Mouse (Mus musculus) heart, embryonic 12.5 days (tissue): Measurements from ENCODE around the gene Fbxo22. TPM values are rescaled to one million over a fixed set of nuclear protein-coding genes. Genes with fewer than 3 reads are reported as not detected.

ENCODE experiments used
- ATAC-seq: fragments of 200-750 bp; cut with Nextera tagmentation; 2 replicates; pipeline ENCODE4 v1.8.0; 2017; ENCODE audit warnings: moderate TSS enrichment, moderate library complexity; ENCODE audit not compliant: insufficient number of reproducible peaks, low FRiP score
- H3K27ac ChIP-seq: fragments of 300-500 bp; sonication (generic); 2 replicates; pipeline ENCODE4 v1.5.1; 2016; ENCODE audit warnings: mild to moderate bottlenecking, moderate library complexity; ENCODE audit not compliant: poor library complexity, severe bottlenecking
- H3K27me3 ChIP-seq: fragments of 300-500 bp; sonication (generic); replicated peaks from 2 replicates; pipeline ENCODE4 v1.6.1; 2016; ENCODE audit warnings: mild to moderate bottlenecking, moderate library complexity
- H3K36me3 ChIP-seq: fragments of 300-500 bp; sonication (generic); 2 replicates; pipeline ENCODE4 v1.6.1; 2016; ENCODE audit warnings: mild to moderate bottlenecking, moderate library complexity
- H3K4me1 ChIP-seq: fragments of 300-500 bp; sonication (generic); replicated peaks from 2 replicates; pipeline ENCODE4 v1.6.1; 2016; ENCODE audit warnings: mild to moderate bottlenecking
- H3K4me2 ChIP-seq: fragments of 300-500 bp; sonication (generic); 2 replicates; pipeline ENCODE4 v1.6.1; 2016; ENCODE audit warnings: mild to moderate bottlenecking, moderate library complexity
- H3K4me3 ChIP-seq: fragments of 300-500 bp; sonication (generic); 2 replicates; pipeline ENCODE4 v1.5.1; 2016; ENCODE audit warnings: mild to moderate bottlenecking
- H3K9ac ChIP-seq: fragments of 300-500 bp; sonication (generic); 2 replicates; pipeline ENCODE4 v1.6.1; 2016; ENCODE audit warnings: mild to moderate bottlenecking, moderate library complexity
- H3K9me3 ChIP-seq: fragments of 300-500 bp; sonication (generic); replicated peaks from 2 replicates; pipeline ENCODE4 v1.6.1; 2016; ENCODE audit warnings: mild to moderate bottlenecking, moderate library complexity
- WGBS: fragments of 180-500 bp; shearing (Covaris S2); methylation state at CpG from one replicate; pipeline ENCODE4 v1.1.7; 2016; 5-methylcytosine and 5-hydroxymethylcytosine counted together
- polyA plus RNA-seq: library from polyadenylated mRNA; unstranded; fragments of >200 nt; fragmentation: Nextera tagmentation; extraction: Ambion mirVana; gene quantifications from 2 replicates; pipeline ENCODE4 v1.2.1, GENCODE M21; 2016

The Fbxo22 gene
- polyA plus RNA-seq: 67.2 and 70.9 TPM in 2 replicates

- Histone ChIP-seq H3K27ac (peak within 1 kb of the TSS; percentile 88), H3K9me3 (no peaks in the 10 kb centered on the region), H3K4me3 (peak within 1 kb of the TSS; percentile 80), H3K9ac (peak within 1 kb of the TSS; percentile 92), H3K27me3 (no peaks in the 10 kb centered on the region), H3K4me2 (peak within 1 kb of the TSS; percentile 88), H3K36me3 (peaks cover 18% of the 10 kb centered on the region), H3K4me1 (peaks cover 30% of the 10 kb centered on the region)
- under 1% methylated on average over 65 of the region's 65 CpGs for WGBS
- ATAC-seq: peak; percentile 95
Measured at GRCm38 (mm10) chr9:55208790-55209481, at the start of gene Fbxo22. TSS of gene Fbxo22 (plus strand) at chr9:55208925.

DNA sequence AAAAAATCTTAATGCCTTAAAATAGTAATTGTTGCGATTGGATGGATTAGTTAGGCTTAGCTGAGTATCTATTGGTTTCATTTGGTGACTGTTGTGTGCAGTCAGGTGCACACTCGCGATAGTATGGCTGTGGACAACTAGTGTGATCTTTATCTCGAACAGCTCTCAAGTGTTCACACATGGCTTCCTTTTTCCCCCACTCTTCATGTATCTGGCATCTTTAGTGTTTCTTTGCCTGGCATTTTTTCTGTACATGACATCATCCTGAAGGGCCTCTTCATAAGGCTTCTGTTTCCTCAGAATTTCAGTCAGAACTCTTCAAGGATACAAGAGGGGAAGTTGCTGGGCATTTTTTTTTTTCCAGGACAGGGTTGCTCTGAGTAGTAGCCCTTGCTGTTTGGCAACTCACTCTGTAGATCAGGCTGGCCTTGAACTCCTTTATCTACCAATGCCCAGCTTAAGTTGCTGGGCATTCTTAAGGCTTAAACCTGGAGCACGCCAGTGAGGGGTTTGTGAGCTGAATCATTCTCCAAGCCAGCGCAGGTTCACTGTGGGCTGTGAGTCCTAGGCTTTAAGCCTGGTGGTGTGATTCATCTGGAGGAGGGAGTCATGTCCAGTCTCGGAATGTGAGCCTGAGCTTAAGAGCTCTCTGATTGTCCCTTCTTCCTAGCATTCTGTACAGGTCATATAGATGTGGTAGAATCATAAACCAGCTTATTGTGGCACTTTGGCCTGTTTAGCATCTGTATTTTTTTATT lies 37.9 kb upstream of the Fbxo22 start:
- H3K4me2 ChIP-seq: no peak overlapping the region
- no peak overlapping the region for H3K9ac ChIP-seq
- peaks cover 16% of the 10 kb centered on the region for H3K36me3 ChIP-seq
- WGBS: 71% methylated on average over 7 of the region's 7 CpGs
- no peak overlapping the region for H3K27ac ChIP-seq
- no peak for ATAC-seq
- no peaks in the 10 kb centered on the region for H3K9me3 ChIP-seq
- no peak overlapping the region for H3K4me3 ChIP-seq
- H3K27me3 ChIP-seq: no peaks in the 10 kb centered on the region
- peaks cover 10% of the 10 kb centered on the region; the same call in 1 of the 2 replicates for H3K4me1 ChIP-seq

DNA sequence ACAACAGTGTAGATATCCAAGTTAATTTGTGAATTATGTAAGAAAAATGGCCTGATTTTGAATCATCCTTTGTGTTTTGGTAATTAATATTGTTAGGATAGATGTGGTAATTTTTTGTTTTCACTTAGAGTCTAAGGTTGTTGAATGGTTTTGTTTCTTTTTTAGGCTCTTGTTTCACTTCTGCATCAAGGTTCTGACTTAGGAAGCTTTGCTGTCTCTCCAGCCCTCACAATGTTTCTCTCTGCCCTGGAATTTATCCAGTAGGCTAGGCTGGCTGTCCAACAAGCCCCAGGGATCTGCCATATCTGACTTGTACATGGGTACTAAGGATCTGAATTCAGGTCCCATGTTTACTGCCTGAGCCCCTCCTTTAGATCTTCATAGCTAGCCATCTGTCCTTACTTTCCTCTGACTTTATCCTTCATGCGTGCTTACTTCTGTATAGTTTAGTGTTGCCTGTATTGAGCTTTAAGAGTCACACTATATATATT lies 36.5 kb upstream of the Fbxo22 start:
- H3K27ac ChIP-seq: no peak overlapping the region
- peaks cover 10% of the 10 kb centered on the region; the same call in 1 of the 2 replicates for H3K4me1 ChIP-seq
- WGBS: 98% methylated on average over 1 of the region's 1 CpGs
- H3K4me3 ChIP-seq: no peak overlapping the region
- no peak overlapping the region for H3K9ac ChIP-seq
- no peaks in the 10 kb centered on the region for H3K9me3 ChIP-seq
- no peak for ATAC-seq
- H3K36me3 ChIP-seq: peaks cover 14% of the 10 kb centered on the region
- no peak overlapping the region for H3K4me2 ChIP-seq
- no peaks in the 10 kb centered on the region for H3K27me3 ChIP-seq

DNA sequence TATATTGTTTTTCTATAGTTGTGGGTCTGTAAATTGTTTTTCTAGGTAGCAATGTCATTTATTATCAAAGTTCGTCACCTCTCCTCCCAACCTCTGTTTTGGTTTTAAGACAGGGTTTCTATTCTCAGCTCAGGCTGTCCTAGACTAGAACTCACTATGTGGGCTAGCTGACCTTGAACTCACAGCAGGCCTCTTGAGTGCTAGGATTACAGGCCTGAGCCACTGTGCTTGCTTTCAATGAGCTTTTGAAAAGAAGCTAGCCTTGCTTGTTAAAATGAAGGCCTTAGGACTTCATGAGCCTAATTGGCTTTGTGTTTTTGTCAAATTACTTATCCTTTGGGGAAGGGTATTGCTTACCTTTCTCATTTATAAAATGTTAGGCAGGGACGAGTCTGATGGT lies 34.5 kb upstream of the Fbxo22 start:
- H3K4me2 ChIP-seq: no peak overlapping the region
- ATAC-seq: no peak
- WGBS: 73% methylated on average over 2 of the region's 2 CpGs

GRCm38 (mm10) chr9:55195876-55196275 lies 12.8 kb upstream of the Fbxo22 start:
- no peaks in the 10 kb centered on the region for H3K9me3 ChIP-seq
- no peak for ATAC-seq
- no peak overlapping the region for H3K4me2 ChIP-seq
- H3K36me3 ChIP-seq: peaks cover 30% of the 10 kb centered on the region
- no peak overlapping the region for H3K4me3 ChIP-seq
- H3K9ac ChIP-seq: no peak overlapping the region
- WGBS: 88% methylated on average over 3 of the region's 3 CpGs
- H3K4me1 ChIP-seq: 0 out of 2 replicates have a peak, but pooled peaks cover 5% of the 10 kb centered on the region
- no peaks in the 10 kb centered on the region for H3K27me3 ChIP-seq
- H3K27ac ChIP-seq: no peak overlapping the region

More for the DNA sequence above, 34.5 kb upstream of the Fbxo22 start:
- no peak overlapping the region for H3K4me3 ChIP-seq
- H3K27me3 ChIP-seq: no peaks in the 10 kb centered on the region
- peaks cover 7% of the 10 kb centered on the region; the same call in 1 of the 2 replicates for H3K36me3 ChIP-seq
- H3K9me3 ChIP-seq: no peaks in the 10 kb centered on the region
- H3K9ac ChIP-seq: no peak overlapping the region
- no peak overlapping the region for H3K27ac ChIP-seq
- H3K4me1 ChIP-seq: peaks cover 10% of the 10 kb centered on the region; the same call in 1 of the 2 replicates

GRCm38 (mm10) chr9:55198260-55198659 lies 10.5 kb upstream of the Fbxo22 start:
- no peak for ATAC-seq
- H3K27ac ChIP-seq: no peak overlapping the region
- peaks cover 25% of the 10 kb centered on the region for H3K36me3 ChIP-seq
- no peak overlapping the region for H3K4me3 ChIP-seq
- no peak overlapping the region for H3K4me2 ChIP-seq
- no peak overlapping the region for H3K9ac ChIP-seq
- H3K9me3 ChIP-seq: no peaks in the 10 kb centered on the region
- 0 out of 2 replicates have a peak, but pooled peaks cover 5% of the 10 kb centered on the region for H3K4me1 ChIP-seq
- H3K27me3 ChIP-seq: no peaks in the 10 kb centered on the region
- WGBS: 89% methylated on average over 1 of the region's 1 CpGs

DNA sequence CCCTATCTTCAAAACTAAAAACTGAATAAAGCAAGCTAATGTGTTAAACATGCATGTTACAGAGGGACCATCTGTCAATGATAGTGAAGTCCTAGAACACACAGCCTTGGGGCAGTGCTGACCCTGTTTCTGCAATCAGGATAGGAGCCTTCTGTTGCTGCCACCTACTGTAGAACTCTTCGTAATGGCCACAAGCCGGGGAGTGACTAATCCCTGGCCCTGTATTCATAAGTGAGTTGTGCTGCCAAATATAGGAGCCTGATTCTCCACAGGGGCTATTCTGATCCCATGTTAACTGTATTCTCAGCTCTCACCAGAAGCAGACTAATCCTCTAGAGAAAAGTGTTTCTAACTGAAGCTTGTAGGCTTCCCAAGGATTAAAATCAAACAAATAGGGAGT lies 9.4 kb upstream of the Fbxo22 start:
- Histone ChIP-seq H3K27ac (peak overlapping the region; percentile 35; the same call in 1 of the 2 replicates), H3K27me3 (no peaks in the 10 kb centered on the region), H3K36me3 (peaks cover 26% of the 10 kb centered on the region), H3K9ac (no peak overlapping the region), H3K4me2 (no peak overlapping the region), H3K4me3 (no peak overlapping the region), H3K4me1 (0 out of 2 replicates have a peak, but pooled peaks cover 5% of the 10 kb centered on the region), H3K9me3 (no peaks in the 10 kb centered on the region)
- ATAC-seq: 0 out of 2 replicates have a peak, but pooled peaks have one; percentile 29
- 37% methylated on average over 2 of the region's 2 CpGs for WGBS

- H3K27me3 ChIP-seq: no peaks in the 10 kb centered on the region
- peaks cover 13% of the 10 kb centered on the region for H3K36me3 ChIP-seq
- WGBS: 0% methylated on average over 2 of the region's 2 CpGs
- H3K4me1 ChIP-seq: peaks cover 27% of the 10 kb centered on the region
- H3K9ac ChIP-seq: peak overlapping the region; percentile 92
- peak overlapping the region; percentile 88 for H3K4me2 ChIP-seq
- H3K27ac ChIP-seq: peak overlapping the region; percentile 88
- no peak for ATAC-seq
- peak overlapping the region; percentile 80 for H3K4me3 ChIP-seq
- H3K9me3 ChIP-seq: no peaks in the 10 kb centered on the region
Measured at GRCm38 (mm10) chr9:55208458-55208789, 301 bp upstream of the Fbxo22 start.

- 60% methylated on average over 4 of the region's 4 CpGs for WGBS
- H3K27ac ChIP-seq: peak overlapping the region; percentile 43
- no peak overlapping the region for H3K9ac ChIP-seq
- 0 out of 2 replicates have a peak overlapping the region, but pooled peaks have one; percentile 10 for H3K4me3 ChIP-seq
- no peaks in the 10 kb centered on the region for H3K9me3 ChIP-seq
- H3K27me3 ChIP-seq: no peaks in the 10 kb centered on the region
- H3K4me1 ChIP-seq: peaks cover 30% of the 10 kb centered on the region
- H3K36me3 ChIP-seq: peaks cover 34% of the 10 kb centered on the region
- peak overlapping the region; percentile 47 for H3K4me2 ChIP-seq
- ATAC-seq: no peak
Measured at GRCm38 (mm10) chr9:55211611-55212010, 2.9 kb downstream of the Fbxo22 start.

DNA sequence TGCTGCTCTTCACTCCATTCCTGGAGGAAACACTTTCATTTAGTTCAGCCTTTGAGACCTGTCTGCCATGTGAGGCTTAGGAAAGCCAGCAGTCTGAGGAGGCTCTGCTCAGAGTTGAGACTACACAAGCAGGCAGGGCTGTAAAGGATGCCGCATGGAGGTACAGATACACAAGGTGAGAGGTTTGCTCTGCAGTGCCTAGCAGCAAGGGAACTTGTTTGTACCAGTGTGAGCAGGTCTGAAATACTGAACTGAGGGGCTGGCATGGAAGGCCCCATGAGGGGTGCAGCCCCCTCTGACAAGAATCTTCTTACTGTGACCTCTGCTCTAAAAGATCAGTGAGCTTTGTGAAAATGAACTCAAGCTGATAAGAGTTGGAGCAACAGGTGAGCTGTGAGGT lies 4.7 kb downstream of the Fbxo22 start:
- peaks cover 51% of the 10 kb centered on the region for H3K36me3 ChIP-seq
- H3K4me2 ChIP-seq: no peak overlapping the region
- ATAC-seq: no peak
- H3K4me3 ChIP-seq: no peak overlapping the region
- 86% methylated on average over 1 of the region's 1 CpGs for WGBS
- H3K27ac ChIP-seq: no peak overlapping the region
- peaks cover 23% of the 10 kb centered on the region for H3K4me1 ChIP-seq
- no peaks in the 10 kb centered on the region for H3K27me3 ChIP-seq
- no peaks in the 10 kb centered on the region for H3K9me3 ChIP-seq
- H3K9ac ChIP-seq: no peak overlapping the region

GRCm38 (mm10) chr9:55215056-55215455 lies 6.3 kb downstream of the Fbxo22 start:
- WGBS: 82% methylated on average over 3 of the region's 3 CpGs
- Histone ChIP-seq H3K27ac (no peak overlapping the region), H3K4me3 (no peak overlapping the region), H3K9me3 (no peaks in the 10 kb centered on the region), H3K27me3 (no peaks in the 10 kb centered on the region), H3K4me1 (peaks cover 15% of the 10 kb centered on the region), H3K9ac (no peak overlapping the region), H3K36me3 (peaks cover 66% of the 10 kb centered on the region), H3K4me2 (no peak overlapping the region)
- no peak for ATAC-seq
